ENCODE assay signal across 28 mouse cellular contexts in genomic region chr8:70414310-70414946, GRCm38 (mm10). TPM values are rescaled to one million over a fixed set of nuclear protein-coding genes. Genes with fewer than 3 reads are reported as not detected.
A peak's percentile ranks its signal among the peaks of the same experiment; 100 is the strongest.
DNase-seq lines count a peak whose midpoint lies in the region; ATAC-seq and TF ChIP-seq lines count a peak whose summit lies in the region.
"Had no signal": no experiment of that assay in that cellular context is flagged by ENCODE, and none has a peak within 500 bp of the region (broad histone marks: within the 10 kb centered on the region; RNA-seq: fewer than 3 reads in every experiment).

No protein-coding gene starts in this region.

- 0 out of 2 replicates have a peak, but pooled peaks cover 7% of the 10 kb centered on the region for H3K36me3 ChIP-seq in heart, embryonic 12.5 days
- H3K36me3 ChIP-seq in MEL (ENCODE audit: control insufficient read depth in 1 of 2, insufficient read depth in 2 of 2, low read length in 2 of 2), result peaks cover 0 to 2% of the 10 kb centered on the region in 2 experiments; a peak in 2 of 4 replicates
- no peaks in the 10 kb centered on the region for H3K36me3 ChIP-seq in liver, embryonic 14.5 days (replicated peaks; ENCODE audit: control insufficient read depth, insufficient read depth, low read depth)

- no peak for DNase-seq in heart, postnatal 36 days
- DNase-seq in MEL (ENCODE audit: low read depth, low spot score), result peak; percentile 45
- DNase-seq in liver, embryonic 14.5 days (ENCODE audit: low read depth in 3 of 3, low spot score in 3 of 3), result peak in 1 of 3 experiments; percentile 64
- DNase-seq in adrenal gland, adult 2 months, result no peak
- DNase-seq in urinary bladder, postnatal 4 days (ENCODE audit: low spot score in 2 of 2), result no peak
- DNase-seq in gastrocnemius, postnatal 4 days (ENCODE audit: low spot score in 2 of 2), result no peak
- DNase-seq: adrenal gland, postnatal 36 days; cerebellum, adult 18-20 months; cerebellum, postnatal 14 days; gastrocnemius, postnatal 10 days; heart, adult 2 months; kidney, adult 11 months; kidney, postnatal 36 days; lung, adult 18-20 months; lung, postnatal 14 days; retina, postnatal 1 day; right cerebral cortex, postnatal 25 days; spleen, adult 18-20 months had no signal

- ATAC-seq in heart, embryonic 12.5 days (ENCODE audit: insufficient number of reproducible peaks, low FRiP score), result peak; percentile 63; the same call in 1 of the 2 replicates
- peak; percentile 82 for ATAC-seq in erythroid progenitor cell, adult 5-6 weeks (replicated peaks; ENCODE audit: low FRiP score, poor library complexity, severe bottlenecking)
- ATAC-seq in liver, embryonic 14.5 days (ENCODE audit: insufficient read depth), result peak; percentile 75
- ATAC-seq: CD4-positive, CD25-positive, alpha-beta regulatory T cell, adult 4 months; forebrain, embryonic 16.5 days; hindbrain, postnatal 0 days; midbrain, embryonic 16.5 days had no signal

- no peak for TF ChIP-seq CTCF in MEL (IDR thresholded peaks at IDR 0.05 in 2 of 3, conservative IDR thresholded peaks at IDR 0.05 in 1 of 3; ENCODE audit: control insufficient read depth in 1 of 3, insufficient read depth in 1 of 3, low read depth in 2 of 3, low read length in 3 of 3, poor library complexity in 1 of 3, severe bottlenecking in 1 of 3)
- no peak for TF ChIP-seq CTCF in liver, embryonic 14.5 days (IDR thresholded peaks at IDR 0.05; ENCODE audit: low read depth)

- no peaks in the 10 kb centered on the region for H3K27me3 ChIP-seq in heart, embryonic 12.5 days (replicated peaks)
- H3K27me3 ChIP-seq in MEL (ENCODE audit: control insufficient read depth in 1 of 2, insufficient read depth in 2 of 2, low read length in 2 of 2), result no peaks in the 10 kb centered on the region
- no peaks in the 10 kb centered on the region for H3K27me3 ChIP-seq in liver, embryonic 14.5 days (ENCODE audit: control insufficient read depth, insufficient read depth, low read length)
- H3K27me3 ChIP-seq: embryonic facial prominence, embryonic 12.5 days; kidney, embryonic 15.5 days; neural tube, embryonic 13.5 days had no signal

- no peaks in the 10 kb centered on the region for H3K79me2 ChIP-seq in MEL (ENCODE audit: control insufficient read depth, insufficient read depth, low read length, poor library complexity)

- 82% methylated on average over 6 of the region's 6 CpGs for WGBS in heart, embryonic 12.5 days
- 56% methylated on average over 6 of the region's 6 CpGs for WGBS in liver, embryonic 14.5 days (ENCODE audit: insufficient replicate concordance)

- H3K27ac ChIP-seq in heart, embryonic 12.5 days (ENCODE audit: poor library complexity, severe bottlenecking), result no peak overlapping the region
- peak overlapping the region; percentile 5; the same call in 1 of the 2 replicates for H3K27ac ChIP-seq in MEL (ENCODE audit: control insufficient read depth, low read depth, low read length)
- peak overlapping the region; percentile 95 for H3K27ac ChIP-seq in liver, embryonic 14.5 days
- H3K27ac ChIP-seq: embryonic facial prominence, embryonic 12.5 days; heart, adult 2 months; hindbrain, postnatal 0 days; kidney, embryonic 15.5 days; neural tube, embryonic 13.5 days had no signal

- TF ChIP-seq RAD21 in MEL (IDR thresholded peaks at IDR 0.05; ENCODE audit: low read depth, low read length), result no peak

- peak in 1 of 2 experiments; percentile 17; a peak in 1 of 4 replicates for TF ChIP-seq EP300 in MEL (IDR thresholded peaks at IDR 0.05; ENCODE audit: low read depth in 1 of 2, low read length in 2 of 2)
- TF ChIP-seq EP300 in liver, embryonic 14.5 days (IDR thresholded peaks at IDR 0.05; ENCODE audit: low read depth), result peak; percentile 69

- intact Hi-C loops in heart, postnatal 36 days (cut with DNase I), result loop anchor here (2.0 kb wide), 1 partner anchor 88 kb away; no protein-coding TSS in a partner anchor

- H3K4me2 ChIP-seq in heart, embryonic 12.5 days, result no peak overlapping the region
- peak overlapping the region; percentile 64 for H3K4me2 ChIP-seq in liver, embryonic 14.5 days (ENCODE audit: low read depth)
- H3K4me2 ChIP-seq: embryonic facial prominence, embryonic 12.5 days; kidney, embryonic 15.5 days; neural tube, embryonic 13.5 days had no signal

- H3K4me3 ChIP-seq in heart, embryonic 12.5 days, result no peak overlapping the region
- H3K4me3 ChIP-seq in MEL (ENCODE audit: control insufficient read depth in 1 of 2, insufficient read depth in 1 of 2, low read depth in 2 of 2, low read length in 2 of 2), result no peak overlapping the region
- H3K4me3 ChIP-seq in liver, embryonic 14.5 days (ENCODE audit: insufficient read depth in 1 of 2, low read depth in 2 of 2, low read length in 2 of 2), result peak overlapping the region; percentile 36 to 37
- H3K4me3 ChIP-seq: embryonic facial prominence, embryonic 12.5 days; heart, adult 2 months; kidney, embryonic 15.5 days; myocyte; neural tube, embryonic 13.5 days had no signal

- no peaks in the 10 kb centered on the region for H3K9me3 ChIP-seq in heart, embryonic 12.5 days (replicated peaks)
- no peaks in the 10 kb centered on the region for H3K9me3 ChIP-seq in MEL (replicated peaks; ENCODE audit: insufficient read depth, low read length)
- H3K9me3 ChIP-seq in liver, embryonic 14.5 days (ENCODE audit: control insufficient read depth, low read length), result no peaks in the 10 kb centered on the region
- H3K9me3 ChIP-seq: embryonic facial prominence, embryonic 12.5 days; kidney, embryonic 15.5 days; neural tube, embryonic 13.5 days had no signal

- no peak overlapping the region for H3K9ac ChIP-seq in heart, embryonic 12.5 days
- H3K9ac ChIP-seq in MEL (ENCODE audit: control insufficient read depth, low read depth, low read length, poor library complexity, severe bottlenecking), result no peak overlapping the region
- peak overlapping the region; percentile 64 for H3K9ac ChIP-seq in liver, embryonic 14.5 days (replicated peaks)
- H3K9ac ChIP-seq: embryonic facial prominence, embryonic 12.5 days; kidney, embryonic 15.5 days; neural tube, embryonic 13.5 days had no signal

- peaks cover 38% of the 10 kb centered on the region for H3K4me1 ChIP-seq in heart, embryonic 12.5 days (replicated peaks)
- peaks cover 2 to 5% of the 10 kb centered on the region in 2 experiments; a peak in 2 of 4 replicates for H3K4me1 ChIP-seq in MEL (ENCODE audit: control insufficient read depth in 1 of 2, insufficient read depth in 2 of 2, low read length in 2 of 2)
- peaks cover 34 to 46% of the 10 kb centered on the region in 2 experiments for H3K4me1 ChIP-seq in liver, embryonic 14.5 days (replicated peaks; ENCODE audit: control insufficient read depth in 2 of 2, insufficient read depth in 2 of 2, low read length in 1 of 2)

- no peak for TF ChIP-seq POLR2A in MEL (IDR thresholded peaks at IDR 0.05; ENCODE audit: control insufficient read depth in 1 of 2, insufficient read depth in 1 of 2, low read depth in 1 of 2, low read length in 2 of 2, poor library complexity in 1 of 2)

TF ChIP-seq in MEL, 35 proteins besides CTCF, POLR2A, EP300 and RAD21 (continues in another document):
- TF ChIP-seq MYB (IDR thresholded peaks at IDR 0.05; ENCODE audit: low read depth, low read length) (no peak), ZMIZ1 (IDR thresholded peaks at IDR 0.05; ENCODE audit: low read depth, low read length) (no peak), NRF1 (IDR thresholded peaks at IDR 0.05; ENCODE audit: insufficient read depth, low read depth, low read length, poor library complexity, severe bottlenecking) (no peak), MAFK (IDR thresholded peaks at IDR 0.05; ENCODE audit: borderline replicate concordance, low read depth, low read length) (0 out of 2 replicates have a peak, but pooled peaks have one; percentile 58), TAL1 (IDR thresholded peaks at IDR 0.05; ENCODE audit: low read length) (no peak), TBP (IDR thresholded peaks at IDR 0.05; ENCODE audit: low read depth, low read length) (no peak), JUND (IDR thresholded peaks at IDR 0.05; ENCODE audit: low read depth, low read length) (no peak), ZKSCAN1 (IDR thresholded peaks at IDR 0.05; ENCODE audit: low read depth, low read length) (no peak), ETS1 (IDR thresholded peaks at IDR 0.05; ENCODE audit: low read depth, low read length) (peak; percentile 67; the same call in 1 of the 2 replicates), E2F4 (IDR thresholded peaks at IDR 0.05; ENCODE audit: borderline replicate concordance, low read depth, low read length) (no peak), BHLHE40 (IDR thresholded peaks at IDR 0.05; ENCODE audit: borderline replicate concordance, low read depth, low read length) (no peak), GATA1 (IDR thresholded peaks at IDR 0.05; ENCODE audit: low read depth, low read length) (no peak)

RNA-seq across cellular contexts. Expression of gene Crtc1, which starts 25.0 kb away (rescaled TPM):
- polyA plus RNA-seq in heart, embryonic 12.5 days (2016; fragmentation: Nextera tagmentation; extraction: Ambion mirVana), result 14.9 and 15.0 TPM in 2 replicates
- total RNA-seq in heart, postnatal 36 days (2021), result 1 to 10 TPM; 8.2 to 9.8 TPM
- total RNA-seq in MEL (2012; rRNA removed), result 3.0 and 3.3 TPM in 2 replicates
- 10 to 100 TPM in 1 of 2 experiments, not detected in 1; 18.0 TPM for polyA plus RNA-seq in MEL (2012; ENCODE audit: insufficient read depth in 1 of 2, insufficient read length in 2 of 2, low read depth in 1 of 2, low replicate concordance in 2 of 2, missing spikeins in 1 of 2)
- 3.8 and 8.6 TPM in 2 replicates for total RNA-seq in erythroid progenitor cell, adult 5-6 weeks (2015; ENCODE audit: low replicate concordance)
- 0.64 and 2.3 TPM in 2 replicates for total RNA-seq in erythroid progenitor cell, adult 5-6 weeks (2017; ENCODE audit: low replicate concordance)
- polyA plus RNA-seq in liver, embryonic 14.5 days (2012; rRNA removed), result 3.9 and 4.5 TPM in 2 replicates
- 2.9 and 3.9 TPM in 2 replicates for polyA plus RNA-seq in liver, embryonic 14.5 days (2014; fragmentation: Nextera tagmentation; extraction: Ambion mirVana)
- total RNA-seq in adrenal gland, adult 2 months (2021), result 10 to 100 TPM; 20.6 to 25.0 TPM
- 48.5 and 50.5 TPM in 2 replicates for polyA plus RNA-seq in adrenal gland, adult 2 months (2012; rRNA removed)
- total RNA-seq in gastrocnemius, postnatal 4 days (2021), result 10 to 100 TPM; 16.4 to 20.8 TPM

RNA-seq across cellular contexts. Expression of gene Comp, which starts 41.1 kb away (rescaled TPM):
- polyA plus RNA-seq in heart, embryonic 12.5 days (2016; fragmentation: Nextera tagmentation; extraction: Ambion mirVana), result 2.7 and 3.6 TPM in 2 replicates
- total RNA-seq in heart, postnatal 36 days (2021), result 1 to 10 TPM; 4.3 to 5.6 TPM
- total RNA-seq in MEL (2012; rRNA removed), result not detected in 2 replicates
- under 1 TPM in 1 of 2 experiments, not detected in 1; 0.54 TPM for polyA plus RNA-seq in MEL (2012; ENCODE audit: insufficient read depth in 1 of 2, insufficient read length in 2 of 2, low read depth in 1 of 2, low replicate concordance in 2 of 2, missing spikeins in 1 of 2)
- total RNA-seq in erythroid progenitor cell, adult 5-6 weeks (2015; ENCODE audit: low replicate concordance), result not detected in 2 replicates
- 0.39 TPM in 1 of 2 replicates, not detected in the other for total RNA-seq in erythroid progenitor cell, adult 5-6 weeks (2017; ENCODE audit: low replicate concordance)
- 0.39 and 0.47 TPM in 2 replicates for polyA plus RNA-seq in liver, embryonic 14.5 days (2012; rRNA removed)
- polyA plus RNA-seq in liver, embryonic 14.5 days (2014; fragmentation: Nextera tagmentation; extraction: Ambion mirVana), result 0.29 and 0.85 TPM in 2 replicates
- under 1 TPM; 0.14 to 0.35 TPM for total RNA-seq in adrenal gland, adult 2 months (2021)
- polyA plus RNA-seq in adrenal gland, adult 2 months (2012; rRNA removed), result 0.38 and 0.44 TPM in 2 replicates
- total RNA-seq in gastrocnemius, postnatal 4 days (2021), result 1 to 10 TPM; 4.6 to 9.3 TPM
- total RNA-seq: adrenal gland, postnatal 36 days had no signal

Comparison
In these comparisons a context has a peak if more than half of its experiments do, and no peak if none do; other contexts are left out.
1. H3K4me3 ChIP-seq: peak in liver, embryonic 14.5 days (2 of 2); none in heart, embryonic 12.5 days (single experiment) and MEL (0 of 2).
2. Peak in every context shown above with its lines, with median percentiles within 50 percentile points of each other: ATAC-seq.